ENCODE assay signal across 8 mouse cellular contexts in the genomic region with DNA sequence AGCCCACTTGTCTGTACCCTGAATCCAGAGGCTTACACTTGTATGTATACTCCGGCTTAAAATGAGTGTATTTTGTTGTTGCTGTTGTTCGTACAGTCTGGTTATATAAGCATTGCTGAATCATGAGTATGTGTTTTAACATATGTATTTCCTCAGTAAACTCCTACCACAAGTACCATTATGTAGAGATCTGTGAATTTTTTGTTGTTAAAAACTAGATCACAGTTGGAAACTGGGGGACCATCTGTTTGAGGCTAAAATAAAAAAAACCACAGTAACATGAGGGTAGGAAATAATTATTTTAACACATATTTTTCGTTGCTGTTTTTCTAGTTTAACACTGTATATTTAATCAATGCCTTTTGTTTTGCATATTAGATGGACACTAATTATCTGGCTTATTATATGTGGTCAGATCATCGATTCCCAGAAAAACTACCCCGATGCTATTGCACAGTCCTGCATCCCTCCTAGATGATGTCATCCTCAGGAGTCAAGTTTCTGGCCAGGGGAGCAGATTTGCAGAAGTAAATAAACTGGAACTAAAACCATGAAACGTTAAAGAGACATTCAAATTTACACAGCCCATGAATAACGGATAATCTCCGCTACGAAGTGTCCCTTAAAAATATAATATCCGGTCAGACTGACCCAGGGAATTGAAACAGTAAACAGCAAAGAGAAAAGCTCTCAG. TPM values are rescaled to one million over a fixed set of nuclear protein-coding genes. Genes with fewer than 3 reads are reported as not detected.
DNase-seq lines count a peak whose midpoint lies in the region; ATAC-seq lines count a peak whose summit lies in the region.

No protein-coding gene starts in this region.

- 45% methylated on average over 10 of the region's 10 CpGs for WGBS in kidney, embryonic 15.5 days
- 33% methylated on average over 10 of the region's 10 CpGs for WGBS in embryonic facial prominence, embryonic 14.5 days
- WGBS in limb, embryonic 13.5 days, result 39% methylated on average over 10 of the region's 10 CpGs
- 63% methylated on average over 10 of the region's 10 CpGs for WGBS in neural tube, embryonic 14.5 days

- H3K9ac ChIP-seq in kidney, embryonic 15.5 days, result no peak overlapping the region
- H3K9ac ChIP-seq in embryonic facial prominence, embryonic 14.5 days (ENCODE audit: low read depth, low read length), result peak overlapping the region; percentile 30
- peak overlapping the region; percentile 43 for H3K9ac ChIP-seq in limb, embryonic 13.5 days
- no peak overlapping the region for H3K9ac ChIP-seq in neural tube, embryonic 14.5 days (replicated peaks; ENCODE audit: low read depth, low read length)

- H3K4me3 ChIP-seq in kidney, embryonic 15.5 days (replicated peaks), result peak overlapping the region; percentile 27
- H3K4me3 ChIP-seq in embryonic facial prominence, embryonic 14.5 days (ENCODE audit: low read depth, low read length), result peak overlapping the region; percentile 13
- peak overlapping the region; percentile 29 for H3K4me3 ChIP-seq in limb, embryonic 13.5 days
- no peak overlapping the region for H3K4me3 ChIP-seq in neural tube, embryonic 14.5 days (ENCODE audit: low read depth, low read length)

- H3K4me2 ChIP-seq in kidney, embryonic 15.5 days, result peak overlapping the region; percentile 51
- peak overlapping the region; percentile 47 for H3K4me2 ChIP-seq in embryonic facial prominence, embryonic 14.5 days (ENCODE audit: low read depth, low read length)
- peak overlapping the region; percentile 59 for H3K4me2 ChIP-seq in limb, embryonic 13.5 days (replicated peaks)
- 0 out of 2 replicates have a peak overlapping the region, but pooled peaks have one; percentile 6 for H3K4me2 ChIP-seq in neural tube, embryonic 14.5 days (ENCODE audit: low read depth, low read length)

- H3K27ac ChIP-seq in kidney, embryonic 15.5 days, result peak overlapping the region; percentile 70
- H3K27ac ChIP-seq in embryonic facial prominence, embryonic 14.5 days (replicated peaks; ENCODE audit: low read depth, low read length), result peak overlapping the region; percentile 56
- peak overlapping the region; percentile 88 for H3K27ac ChIP-seq in limb, embryonic 13.5 days
- no peak overlapping the region for H3K27ac ChIP-seq in neural tube, embryonic 14.5 days (ENCODE audit: low read depth, low read length)

- peak; percentile 62 for ATAC-seq in kidney, embryonic 15.5 days (replicated peaks; ENCODE audit: low FRiP score)
- peak; percentile 75 for ATAC-seq in embryonic facial prominence, embryonic 14.5 days (ENCODE audit: low read depth)
- ATAC-seq in limb, embryonic 13.5 days (ENCODE audit: low FRiP score, low read depth), result peak; percentile 80
- ATAC-seq in neural tube, embryonic 14.5 days (ENCODE audit: low read depth), result peak; percentile 50; the same call in 1 of the 2 replicates

- no peaks in the 10 kb centered on the region for H3K36me3 ChIP-seq in kidney, embryonic 15.5 days
- no peaks in the 10 kb centered on the region for H3K36me3 ChIP-seq in embryonic facial prominence, embryonic 14.5 days (ENCODE audit: control insufficient read depth, insufficient read depth, low read length)
- H3K36me3 ChIP-seq in limb, embryonic 13.5 days, result no peaks in the 10 kb centered on the region
- no peaks in the 10 kb centered on the region for H3K36me3 ChIP-seq in neural tube, embryonic 14.5 days (ENCODE audit: control insufficient read depth, insufficient read depth, low read length)

- no peaks in the 10 kb centered on the region for H3K9me3 ChIP-seq in kidney, embryonic 15.5 days (replicated peaks)
- no peaks in the 10 kb centered on the region for H3K9me3 ChIP-seq in embryonic facial prominence, embryonic 14.5 days (ENCODE audit: control insufficient read depth, low read length)
- no peaks in the 10 kb centered on the region for H3K9me3 ChIP-seq in limb, embryonic 13.5 days
- no peaks in the 10 kb centered on the region for H3K9me3 ChIP-seq in neural tube, embryonic 14.5 days (ENCODE audit: control insufficient read depth, low read length)

- 0 out of 2 replicates have a peak, but pooled peaks cover 4% of the 10 kb centered on the region for H3K4me1 ChIP-seq in kidney, embryonic 15.5 days
- H3K4me1 ChIP-seq in embryonic facial prominence, embryonic 14.5 days (ENCODE audit: control insufficient read depth, insufficient read depth, low read length), result peaks cover 14% of the 10 kb centered on the region
- H3K4me1 ChIP-seq in limb, embryonic 13.5 days, result peaks cover 29% of the 10 kb centered on the region
- H3K4me1 ChIP-seq in neural tube, embryonic 14.5 days (ENCODE audit: control insufficient read depth, insufficient read depth, low read length), result no peaks in the 10 kb centered on the region

- H3K27me3 ChIP-seq in kidney, embryonic 15.5 days, result no peaks in the 10 kb centered on the region
- H3K27me3 ChIP-seq in embryonic facial prominence, embryonic 14.5 days (replicated peaks; ENCODE audit: control insufficient read depth, insufficient read depth, low read length), result no peaks in the 10 kb centered on the region
- H3K27me3 ChIP-seq in limb, embryonic 13.5 days, result no peaks in the 10 kb centered on the region
- no peaks in the 10 kb centered on the region for H3K27me3 ChIP-seq in neural tube, embryonic 14.5 days (ENCODE audit: control insufficient read depth, insufficient read depth, low read length)

- no peak for DNase-seq in kidney, adult 9 months
- no peak for DNase-seq in embryonic facial prominence, embryonic 14.5 days (ENCODE audit: low spot score)
- no peak for DNase-seq in c-Kit-positive CD71-positive TER-119-positive erythroid progenitor cells, embryonic 14.5 days (ENCODE audit: low spot score)
- no peak for DNase-seq in testis, postnatal 14 days (ENCODE audit: low spot score)
- no peak for DNase-seq in layer of hippocampus, adult 8-10 months (ENCODE audit: low spot score in 2 of 2)

RNA-seq across cellular contexts. Expression of a gene that starts 18.2 kb away (rescaled TPM):
- polyA plus RNA-seq in kidney, embryonic 15.5 days (2015; fragmentation: Nextera tagmentation; extraction: Ambion mirVana), result 3.4 and 3.9 TPM in 2 replicates
- polyA plus RNA-seq in embryonic facial prominence, embryonic 14.5 days (2014; fragmentation: Nextera tagmentation; extraction: Ambion mirVana), result 6.9 and 7.3 TPM in 2 replicates
- polyA plus RNA-seq in limb, embryonic 13.5 days (2015; fragmentation: Nextera tagmentation; extraction: Ambion mirVana), result 7.6 and 8.5 TPM in 2 replicates
- polyA plus RNA-seq in neural tube, embryonic 14.5 days (2014; fragmentation: Nextera tagmentation; extraction: Ambion mirVana), result 6.4 and 11.6 TPM in 2 replicates
- total RNA-seq in layer of hippocampus, adult 8-10 months (2022), result 10 to 100 TPM; 22.7 to 24.3 (median 23.8) TPM

Comparison
In these comparisons a context has a peak if more than half of its experiments do, and no peak if none do; other contexts are left out.
1. H3K4me2 ChIP-seq: peak in every context shown above with its lines; median percentile 59 in limb, embryonic 13.5 days; 51 in kidney, embryonic 15.5 days; 47 in embryonic facial prominence, embryonic 14.5 days; 6 in neural tube, embryonic 14.5 days.
2. H3K9ac ChIP-seq: peak in embryonic facial prominence, embryonic 14.5 days (single experiment) and limb, embryonic 13.5 days (single experiment); none in kidney, embryonic 15.5 days (single experiment) and neural tube, embryonic 14.5 days (single experiment).
3. Peak in every context shown above with its lines, with median percentiles within 50 percentile points of each other: ATAC-seq.